Mouse (Mus musculus) spleen, adult 12 weeks (tissue): Measurements from ENCODE around the gene Cnnm3.

ENCODE experiments used
- DNase-seq: peaks from one replicate; pipeline ENCODE4 v3.0.0; 2022; ENCODE audit warnings: low spot score

The Cnnm3 gene

GRCm38 (mm10) chr1:36558031-36558993 is 46.6 kb downstream of the Cnnm3 start, which contains the start of gene Sema4c:
TSS of gene Sema4c (minus strand) at chr1:36558349.
- DNase-seq = no peak

GRCm38 (mm10) chr1:36559256-36559655 is 47.6 kb downstream of the Cnnm3 start:
- no peak for DNase-seq

GRCm38 (mm10) chr1:36559888-36560287 is 48.2 kb downstream of the Cnnm3 start:
- no peak for DNase-seq

GRCm38 (mm10) chr1:36560903-36561302 is 49.2 kb downstream of the Cnnm3 start:
- DNase-seq = no peak

GRCm38 (mm10) chr1:36562388-36562787 is 50.7 kb downstream of the Cnnm3 start:
- no peak for DNase-seq

- DNase-seq = no peak
These were observed 51.5 kb downstream of the Cnnm3 start for GRCm38 (mm10) chr1:36563197-36563596.

GRCm38 (mm10) chr1:36563632-36564031 is 52.0 kb downstream of the Cnnm3 start:
- no peak for DNase-seq

- DNase-seq = no peak
These were observed 52.4 kb downstream of the Cnnm3 start for GRCm38 (mm10) chr1:36564101-36564500.

GRCm38 (mm10) chr1:36566425-36566824 is 54.8 kb downstream of the Cnnm3 start:
- DNase-seq = no peak

GRCm38 (mm10) chr1:36567818-36568603 is 56.3 kb downstream of the Cnnm3 start:
- no peak for DNase-seq

GRCm38 (mm10) chr1:36568776-36569175 is 57.1 kb downstream of the Cnnm3 start:
- DNase-seq = no peak

GRCm38 (mm10) chr1:36569694-36570276 is 58.1 kb downstream of the Cnnm3 start:
- DNase-seq = no peak

- DNase-seq = no peak
These were observed 58.7 kb downstream of the Cnnm3 start for GRCm38 (mm10) chr1:36570320-36570719.

- no peak for DNase-seq
These were observed 60.0 kb downstream of the Cnnm3 start for GRCm38 (mm10) chr1:36571627-36572026.

- DNase-seq = no peak
These were observed 60.6 kb downstream of the Cnnm3 start for GRCm38 (mm10) chr1:36572140-36572700.

GRCm38 (mm10) chr1:36572709-36573108 is 61.0 kb downstream of the Cnnm3 start:
- no peak for DNase-seq

GRCm38 (mm10) chr1:36573524-36573923 is 61.9 kb downstream of the Cnnm3 start:
- DNase-seq = no peak

GRCm38 (mm10) chr1:36574196-36574955 is 62.7 kb downstream of the Cnnm3 start:
- no peak for DNase-seq

GRCm38 (mm10) chr1:36575347-36575746 is 63.7 kb downstream of the Cnnm3 start:
- DNase-seq = no peak

GRCm38 (mm10) chr1:36576991-36577675 is 65.5 kb downstream of the Cnnm3 start:
- DNase-seq = no peak
